ENCODE assay signal across 14 mouse cellular contexts in the genomic region with DNA sequence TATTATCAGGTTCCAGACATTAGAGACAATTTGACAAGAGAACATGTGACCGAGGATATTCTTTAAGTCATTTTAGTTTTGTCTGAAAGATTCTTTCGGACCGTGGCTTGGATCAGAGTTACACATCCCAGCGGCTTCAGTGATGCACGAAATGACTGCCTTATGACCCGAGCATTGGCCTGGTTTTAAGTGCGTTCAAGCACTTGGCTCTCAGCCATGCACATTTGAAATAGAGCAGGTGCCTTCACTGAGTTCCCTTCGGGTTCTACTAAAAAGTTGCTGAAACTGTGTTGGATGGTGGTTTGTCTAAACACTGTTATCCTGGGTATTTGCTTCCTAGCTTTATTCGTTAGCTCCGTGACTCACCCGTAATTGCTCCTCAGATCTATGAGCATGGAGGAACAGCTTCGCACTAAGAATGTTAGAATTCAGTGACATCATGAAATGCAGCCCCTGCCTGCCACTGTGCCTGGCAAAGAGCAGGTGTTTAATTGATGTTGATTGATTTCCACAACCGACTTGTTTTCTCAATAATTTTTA. TPM values are rescaled to one million over a fixed set of nuclear protein-coding genes. Genes with fewer than 3 reads are reported as not detected.
A peak's percentile ranks its signal among the peaks of the same experiment; 100 is the strongest.
DNase-seq lines count a peak whose midpoint lies in the region; ATAC-seq and TF ChIP-seq lines count a peak whose summit lies in the region.
"Had no signal": no experiment of that assay in that cellular context is flagged by ENCODE, and none has a peak within 500 bp of the region (broad histone marks: within the 10 kb centered on the region; RNA-seq: fewer than 3 reads in every experiment).

No protein-coding gene starts in this region.

- no peak overlapping the region for H3K27ac ChIP-seq in hindbrain, postnatal 0 days
- H3K27ac ChIP-seq in hindbrain, embryonic 13.5 days: no peak overlapping the region
- no peak overlapping the region for H3K27ac ChIP-seq in midbrain, postnatal 0 days (ENCODE audit: low read depth, low read length)
- H3K27ac ChIP-seq in midbrain, embryonic 11.5 days (ENCODE audit: low read depth, low read length): no peak overlapping the region
- no peak overlapping the region for H3K27ac ChIP-seq in forebrain, embryonic 13.5 days
- H3K27ac ChIP-seq: liver, embryonic 15.5 days; midbrain, embryonic 13.5 days had no signal

- peak; percentile 45 for DNase-seq in cerebellum, adult 18-20 months
- no peak for DNase-seq in cerebellum, postnatal 4 days (ENCODE audit: low spot score in 2 of 2)
- peak; percentile 25 for DNase-seq in hindbrain, postnatal 0 days (ENCODE audit: low spot score)
- DNase-seq in midbrain, postnatal 0 days (ENCODE audit: low spot score): peak; percentile 13
- DNase-seq in midbrain, embryonic 11.5 days (ENCODE audit: low spot score, missing footprints): no peak
- DNase-seq in adrenal gland, postnatal 4 days (ENCODE audit: low spot score in 2 of 2): no peak
- DNase-seq: gastrocnemius, postnatal 36 days; layer of hippocampus, adult 9-11 months; thymus, postnatal 36 days had no signal

- no peak for TF ChIP-seq CTCF in hindbrain, postnatal 0 days (IDR thresholded peaks at IDR 0.05; ENCODE audit: low read depth)
- TF ChIP-seq CTCF in midbrain, postnatal 0 days (IDR thresholded peaks at IDR 0.05): no peak

- H3K27me3 ChIP-seq in hindbrain, postnatal 0 days (ENCODE audit: insufficient read depth, low read length): no peaks in the 10 kb centered on the region
- no peaks in the 10 kb centered on the region for H3K27me3 ChIP-seq in hindbrain, embryonic 13.5 days
- H3K27me3 ChIP-seq in midbrain, postnatal 0 days (ENCODE audit: insufficient read depth, low read length): no peaks in the 10 kb centered on the region
- no peaks in the 10 kb centered on the region for H3K27me3 ChIP-seq in midbrain, embryonic 11.5 days (ENCODE audit: control insufficient read depth, insufficient read depth, low read length)
- H3K27me3 ChIP-seq in forebrain, embryonic 13.5 days: no peaks in the 10 kb centered on the region
- H3K27me3 ChIP-seq: midbrain, embryonic 13.5 days had no signal

- H3K4me1 ChIP-seq in hindbrain, postnatal 0 days (ENCODE audit: insufficient read depth, low read length): peaks cover 21% of the 10 kb centered on the region
- peaks cover 58% of the 10 kb centered on the region for H3K4me1 ChIP-seq in hindbrain, embryonic 13.5 days (replicated peaks)
- H3K4me1 ChIP-seq in midbrain, postnatal 0 days (ENCODE audit: insufficient read depth, low read length): peaks cover 16% of the 10 kb centered on the region; the same call in 1 of the 2 replicates
- H3K4me1 ChIP-seq in midbrain, embryonic 11.5 days (ENCODE audit: control insufficient read depth, insufficient read depth, low read length): peaks cover 28% of the 10 kb centered on the region
- peaks cover 39% of the 10 kb centered on the region for H3K4me1 ChIP-seq in forebrain, embryonic 13.5 days
- H3K4me1 ChIP-seq: liver, embryonic 15.5 days had no signal

- H3K36me3 ChIP-seq in hindbrain, postnatal 0 days (ENCODE audit: insufficient read depth, low read length): no peaks in the 10 kb centered on the region
- H3K36me3 ChIP-seq in hindbrain, embryonic 13.5 days: no peaks in the 10 kb centered on the region
- H3K36me3 ChIP-seq in midbrain, postnatal 0 days (ENCODE audit: insufficient read depth, low read length): no peaks in the 10 kb centered on the region
- H3K36me3 ChIP-seq in midbrain, embryonic 11.5 days (ENCODE audit: control insufficient read depth, insufficient read depth, low read length): no peaks in the 10 kb centered on the region
- 0 out of 2 replicates have a peak, but pooled peaks cover 4% of the 10 kb centered on the region for H3K36me3 ChIP-seq in forebrain, embryonic 13.5 days (ENCODE audit: poor library complexity, severe bottlenecking)
- H3K36me3 ChIP-seq: liver, embryonic 15.5 days; midbrain, embryonic 13.5 days had no signal

- H3K4me2 ChIP-seq in hindbrain, postnatal 0 days (ENCODE audit: low read depth, low read length): no peak overlapping the region
- H3K4me2 ChIP-seq in hindbrain, embryonic 13.5 days: no peak overlapping the region
- no peak overlapping the region for H3K4me2 ChIP-seq in midbrain, postnatal 0 days (ENCODE audit: low read depth, low read length, poor library complexity, severe bottlenecking)
- no peak overlapping the region for H3K4me2 ChIP-seq in midbrain, embryonic 11.5 days
- no peak overlapping the region for H3K4me2 ChIP-seq in forebrain, embryonic 13.5 days
- H3K4me2 ChIP-seq: liver, embryonic 15.5 days; midbrain, embryonic 13.5 days had no signal

- H3K9me3 ChIP-seq in hindbrain, postnatal 0 days (ENCODE audit: low read length): no peaks in the 10 kb centered on the region
- H3K9me3 ChIP-seq in hindbrain, embryonic 13.5 days: no peaks in the 10 kb centered on the region
- H3K9me3 ChIP-seq in midbrain, postnatal 0 days (ENCODE audit: low read length): no peaks in the 10 kb centered on the region
- H3K9me3 ChIP-seq in midbrain, embryonic 11.5 days (ENCODE audit: control insufficient read depth, low read length): no peaks in the 10 kb centered on the region
- no peaks in the 10 kb centered on the region for H3K9me3 ChIP-seq in forebrain, embryonic 13.5 days (replicated peaks)
- H3K9me3 ChIP-seq: liver, embryonic 15.5 days; midbrain, embryonic 13.5 days had no signal

- no peak overlapping the region for H3K9ac ChIP-seq in hindbrain, postnatal 0 days (replicated peaks; ENCODE audit: low read length)
- no peak overlapping the region for H3K9ac ChIP-seq in hindbrain, embryonic 13.5 days
- no peak overlapping the region for H3K9ac ChIP-seq in midbrain, postnatal 0 days (replicated peaks; ENCODE audit: low read length, poor library complexity, severe bottlenecking)
- no peak overlapping the region for H3K9ac ChIP-seq in midbrain, embryonic 11.5 days (ENCODE audit: low read length)
- no peak overlapping the region for H3K9ac ChIP-seq in forebrain, embryonic 13.5 days
- H3K9ac ChIP-seq: liver, embryonic 15.5 days; midbrain, embryonic 13.5 days had no signal

- H3K4me3 ChIP-seq in hindbrain, postnatal 0 days (ENCODE audit: low read length): no peak overlapping the region
- H3K4me3 ChIP-seq in hindbrain, embryonic 13.5 days: no peak overlapping the region
- H3K4me3 ChIP-seq in midbrain, postnatal 0 days (ENCODE audit: low read depth, low read length): no peak overlapping the region
- no peak overlapping the region for H3K4me3 ChIP-seq in midbrain, embryonic 11.5 days (ENCODE audit: low read depth, low read length)
- H3K4me3 ChIP-seq in forebrain, embryonic 13.5 days: no peak overlapping the region
- H3K4me3 ChIP-seq: liver, embryonic 15.5 days; midbrain, embryonic 13.5 days had no signal

- ATAC-seq in hindbrain, postnatal 0 days: no peak
- ATAC-seq in hindbrain, embryonic 13.5 days (ENCODE audit: low FRiP score): no peak
- ATAC-seq in midbrain, postnatal 0 days (ENCODE audit: low FRiP score): no peak
- ATAC-seq in midbrain, embryonic 11.5 days (ENCODE audit: low FRiP score): no peak
- no peak for ATAC-seq in forebrain, embryonic 13.5 days
- ATAC-seq: intestine, postnatal 0 days; midbrain, embryonic 13.5 days had no signal

- 50% methylated on average over 13 of the region's 13 CpGs for WGBS in hindbrain, postnatal 0 days
- 62% methylated on average over 13 of the region's 13 CpGs for WGBS in hindbrain, embryonic 13.5 days
- WGBS in midbrain, postnatal 0 days: 64% methylated on average over 13 of the region's 13 CpGs
- 80% methylated on average over 13 of the region's 13 CpGs for WGBS in midbrain, embryonic 11.5 days
- 66% methylated on average over 13 of the region's 13 CpGs for WGBS in forebrain, embryonic 13.5 days

RNA-seq across cellular contexts. Expression of a gene that starts 7.0 kb away (rescaled TPM):
- 18.8 and 20.8 TPM in 2 replicates for total RNA-seq in hindbrain, postnatal 0 days (2014; rRNA removed)
- 6.8 and 7.8 TPM in 2 replicates for polyA plus RNA-seq in hindbrain, postnatal 0 days (2015; fragmentation: Nextera tagmentation; extraction: Ambion mirVana)
- polyA plus RNA-seq in hindbrain, embryonic 13.5 days (2015; fragmentation: Nextera tagmentation; extraction: Ambion mirVana): 7.5 and 8.3 TPM in 2 replicates
- total RNA-seq in midbrain, postnatal 0 days (2014; rRNA removed): 19.9 and 25.3 TPM in 2 replicates
- 6.0 and 8.2 TPM in 2 replicates for polyA plus RNA-seq in midbrain, postnatal 0 days (2015; fragmentation: Nextera tagmentation; extraction: Ambion mirVana)
- polyA plus RNA-seq in midbrain, embryonic 11.5 days (2014; fragmentation: Nextera tagmentation; extraction: Ambion mirVana): 8.2 and 9.0 TPM in 2 replicates
- 1 to 10 TPM; 4.3 to 4.4 TPM for total RNA-seq in adrenal gland, postnatal 4 days (2021)
- 7.1 and 7.3 TPM in 2 replicates for polyA plus RNA-seq in forebrain, embryonic 13.5 days (2015; fragmentation: Nextera tagmentation; extraction: Ambion mirVana)
- polyA plus RNA-seq: liver, embryonic 15.5 days had no signal

Comparison
In these comparisons a context has a peak if more than half of its experiments do, and no peak if none do; other contexts are left out.
1. DNase-seq: peak in cerebellum, adult 18-20 months (2 of 2), hindbrain, postnatal 0 days (single experiment) and midbrain, postnatal 0 days (single experiment); none in cerebellum, postnatal 4 days (0 of 2), midbrain, embryonic 11.5 days (single experiment) and adrenal gland, postnatal 4 days (0 of 2).